Mouse (Mus musculus): ENCODE measurements around the gene Fancb. TPM values are rescaled to one million over a fixed set of nuclear protein-coding genes. Genes with fewer than 3 reads are reported as not detected.

Fancb gene
- 11.5 and 11.8 TPM in 2 replicates for polyA plus RNA-seq (2014; fragmentation: Nextera tagmentation; extraction: Ambion mirVana)

DNA sequence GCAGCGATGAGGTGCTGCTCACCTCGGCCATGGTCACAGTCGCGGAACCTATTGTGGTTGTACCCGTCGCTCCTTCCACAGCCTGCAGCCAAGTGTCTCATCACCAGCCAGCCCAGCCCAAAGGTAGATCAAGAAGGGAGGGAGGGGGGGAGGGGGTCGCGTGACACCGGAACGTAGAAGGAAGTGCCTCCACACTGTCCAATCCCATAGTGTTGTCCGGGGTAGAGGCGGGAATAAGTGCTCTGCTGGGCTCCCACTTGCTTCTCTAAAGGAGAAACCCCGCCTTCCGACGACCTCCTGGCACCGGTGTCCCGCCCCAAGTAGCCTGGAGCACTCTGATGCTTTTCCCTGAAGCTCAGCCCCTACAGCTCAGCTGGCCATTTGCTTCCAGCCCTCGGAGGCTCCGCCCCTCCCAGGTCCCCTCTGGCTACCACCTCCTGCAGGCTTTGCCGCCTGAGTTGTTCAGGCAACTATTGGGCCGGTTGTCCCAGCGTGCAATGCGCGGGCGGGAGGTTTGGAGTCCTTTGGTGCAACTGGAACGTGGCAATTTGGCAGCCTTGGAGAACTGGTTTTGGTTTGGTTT, at the start of gene Fancb, which contains the start of gene Mospd2:
Gene Fancb (plus strand): TSS at position 400 of the 583 bp plus-strand sequence.
Gene Mospd2 (minus strand): TSS at position 183 of the 583 bp plus-strand sequence.
- peak within 1 kb of the TSS; percentile 46 for H3K4me3 ChIP-seq (ENCODE audit: low read depth, low read length)
- H3K4me1 ChIP-seq (replicated peaks; ENCODE audit: control insufficient read depth, insufficient read depth, low read length): no peaks in the 10 kb centered on the region
- peak; percentile 100 for ATAC-seq (replicated peaks; ENCODE audit: low FRiP score)
- H3K27ac ChIP-seq (ENCODE audit: low read depth, low read length): no peak within 1 kb of the TSS
- H3K9ac ChIP-seq (ENCODE audit: low read length): peak within 1 kb of the TSS; percentile 52
- H3K4me2 ChIP-seq (ENCODE audit: low read depth, low read length, severe bottlenecking): peak within 1 kb of the TSS; percentile 47
- H3K36me3 ChIP-seq (ENCODE audit: control insufficient read depth, insufficient read depth, low read length): no peaks in the 10 kb centered on the region
- WGBS: 12% methylated on average over 21 of the region's 26 CpGs
- H3K27me3 ChIP-seq (ENCODE audit: control insufficient read depth, insufficient read depth, low read length): no peaks in the 10 kb centered on the region
- peak; percentile 89 for DNase-seq (ENCODE audit: low spot score)
- no peaks in the 10 kb centered on the region for H3K9me3 ChIP-seq (ENCODE audit: control insufficient read depth, low read length)

DNA sequence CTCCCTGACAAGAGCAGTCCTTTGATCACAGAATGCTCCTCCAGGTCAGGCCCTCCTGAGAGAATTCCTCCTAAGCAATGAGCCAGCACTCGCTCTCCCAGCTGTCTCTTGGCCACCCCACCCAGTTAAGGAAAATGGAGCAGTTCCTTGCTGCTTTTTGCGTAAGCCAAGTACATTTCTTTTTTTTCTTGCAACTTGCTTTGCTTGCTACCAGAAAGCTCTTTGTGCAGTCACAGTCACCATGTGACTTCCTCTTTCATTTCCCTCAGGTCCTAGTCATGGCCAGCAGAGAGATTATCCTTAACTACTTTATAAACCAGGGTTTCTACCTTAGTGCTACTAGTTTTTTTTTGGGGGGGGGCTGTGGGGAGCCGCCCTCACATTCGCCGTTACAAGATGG, 38.9 kb upstream of the Fancb start:
- 97% methylated on average over 5 of the region's 5 CpGs for WGBS
- Histone ChIP-seq H3K9ac (ENCODE audit: low read length) (no peak overlapping the region), H3K4me2 (ENCODE audit: low read depth, low read length, severe bottlenecking) (no peak overlapping the region), H3K4me1 (replicated peaks; ENCODE audit: control insufficient read depth, insufficient read depth, low read length) (no peaks in the 10 kb centered on the region), H3K27ac (ENCODE audit: low read depth, low read length) (no peak overlapping the region), H3K9me3 (ENCODE audit: control insufficient read depth, low read length) (no peaks in the 10 kb centered on the region), H3K27me3 (ENCODE audit: control insufficient read depth, insufficient read depth, low read length) (no peaks in the 10 kb centered on the region), H3K36me3 (ENCODE audit: control insufficient read depth, insufficient read depth, low read length) (no peaks in the 10 kb centered on the region), H3K4me3 (ENCODE audit: low read depth, low read length) (no peak overlapping the region)
- no peak for ATAC-seq (replicated peaks; ENCODE audit: low FRiP score)
- DNase-seq (ENCODE audit: low spot score): no peak

DNA sequence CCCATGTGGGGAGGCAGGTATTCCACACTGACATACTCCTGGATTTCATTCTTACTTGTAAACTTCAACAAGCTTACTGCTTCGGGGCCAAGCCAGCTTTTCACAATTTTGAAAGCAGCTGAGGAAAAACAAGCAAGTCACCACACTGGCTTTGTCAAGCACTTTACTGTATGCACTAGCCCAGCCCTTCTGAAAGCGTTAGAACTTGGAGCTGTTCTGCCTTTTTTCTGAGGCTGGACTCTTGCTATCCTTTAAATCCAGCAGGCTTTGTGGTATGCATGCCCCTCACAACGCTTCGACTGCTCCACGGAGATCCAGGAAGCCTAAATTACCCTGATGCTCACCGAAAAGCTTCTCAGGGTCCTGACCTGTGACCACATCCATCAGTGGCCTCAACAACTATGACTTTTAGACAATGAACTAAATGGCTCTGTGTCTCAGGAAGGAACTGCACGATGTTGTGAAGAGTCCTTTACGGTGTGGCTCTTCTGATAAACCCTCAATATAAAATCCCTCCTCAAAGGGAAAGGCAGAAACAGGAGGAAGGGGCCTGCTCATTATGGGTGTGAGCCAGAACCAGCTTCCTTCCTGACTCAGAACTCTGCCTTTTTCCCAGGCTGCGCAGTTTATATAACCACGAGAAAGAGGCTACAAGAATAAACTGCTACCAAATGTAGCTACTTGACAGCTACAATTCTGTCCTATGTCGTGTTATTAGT, 28.4 kb upstream of the Fancb start:
- no peak for DNase-seq (ENCODE audit: low spot score)
- Histone ChIP-seq H3K4me2 (ENCODE audit: low read depth, low read length, severe bottlenecking) (no peak overlapping the region), H3K27me3 (ENCODE audit: control insufficient read depth, insufficient read depth, low read length) (no peaks in the 10 kb centered on the region), H3K4me3 (ENCODE audit: low read depth, low read length) (no peak overlapping the region), H3K4me1 (replicated peaks; ENCODE audit: control insufficient read depth, insufficient read depth, low read length) (no peaks in the 10 kb centered on the region), H3K27ac (ENCODE audit: low read depth, low read length) (no peak overlapping the region), H3K36me3 (ENCODE audit: control insufficient read depth, insufficient read depth, low read length) (no peaks in the 10 kb centered on the region), H3K9ac (ENCODE audit: low read length) (no peak overlapping the region), H3K9me3 (ENCODE audit: control insufficient read depth, low read length) (no peaks in the 10 kb centered on the region)
- WGBS: 77% methylated on average over 11 of the region's 11 CpGs
- no peak for ATAC-seq (replicated peaks; ENCODE audit: low FRiP score)

DNA sequence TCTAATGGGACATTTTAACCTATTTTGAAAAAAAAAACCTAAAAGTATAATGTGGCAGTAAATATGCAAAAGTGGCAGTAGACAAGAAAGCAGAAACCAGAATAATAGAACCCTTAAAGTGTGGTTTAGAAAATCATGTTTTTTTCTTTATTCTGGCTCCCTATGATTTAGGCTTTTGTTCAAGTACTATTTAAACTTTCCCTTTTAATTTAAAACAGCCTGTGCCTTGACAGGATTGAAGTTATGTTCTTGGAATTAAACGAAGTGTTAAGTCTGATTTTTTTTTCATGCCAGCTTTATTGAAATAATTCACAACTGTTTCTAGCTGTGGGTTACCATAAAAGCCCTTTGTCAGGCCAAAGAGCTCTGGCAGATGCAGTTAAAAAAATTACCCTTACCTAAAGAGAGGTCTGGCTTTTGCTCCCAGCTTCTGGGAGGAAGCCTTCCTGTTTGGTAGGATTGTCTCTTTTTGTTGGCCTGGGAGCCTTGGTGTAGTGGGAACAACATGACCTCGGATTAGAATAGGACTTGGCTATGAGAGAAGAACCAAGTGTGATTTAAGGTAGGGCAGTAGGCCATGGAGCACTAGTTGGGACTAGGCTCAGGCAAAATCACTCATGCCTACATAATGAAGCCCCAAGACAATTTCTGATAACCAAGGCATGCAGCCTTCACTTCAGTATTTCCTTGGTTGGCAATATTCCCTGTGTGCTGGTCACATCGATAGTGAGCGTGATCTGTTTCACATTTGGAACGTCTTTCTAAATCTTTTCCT, 27.6 kb upstream of the Fancb start:
- Histone ChIP-seq H3K36me3 (ENCODE audit: control insufficient read depth, insufficient read depth, low read length) (no peaks in the 10 kb centered on the region), H3K4me3 (ENCODE audit: low read depth, low read length) (no peak overlapping the region), H3K4me1 (replicated peaks; ENCODE audit: control insufficient read depth, insufficient read depth, low read length) (no peaks in the 10 kb centered on the region), H3K9ac (ENCODE audit: low read length) (no peak overlapping the region), H3K4me2 (ENCODE audit: low read depth, low read length, severe bottlenecking) (no peak overlapping the region), H3K27ac (ENCODE audit: low read depth, low read length) (no peak overlapping the region), H3K9me3 (ENCODE audit: control insufficient read depth, low read length) (no peaks in the 10 kb centered on the region), H3K27me3 (ENCODE audit: control insufficient read depth, insufficient read depth, low read length) (no peaks in the 10 kb centered on the region)
- ATAC-seq (replicated peaks; ENCODE audit: low FRiP score) (no peak), DNase-seq (ENCODE audit: low spot score) (no peak)
- WGBS: 78% methylated on average over 5 of the region's 5 CpGs

DNA sequence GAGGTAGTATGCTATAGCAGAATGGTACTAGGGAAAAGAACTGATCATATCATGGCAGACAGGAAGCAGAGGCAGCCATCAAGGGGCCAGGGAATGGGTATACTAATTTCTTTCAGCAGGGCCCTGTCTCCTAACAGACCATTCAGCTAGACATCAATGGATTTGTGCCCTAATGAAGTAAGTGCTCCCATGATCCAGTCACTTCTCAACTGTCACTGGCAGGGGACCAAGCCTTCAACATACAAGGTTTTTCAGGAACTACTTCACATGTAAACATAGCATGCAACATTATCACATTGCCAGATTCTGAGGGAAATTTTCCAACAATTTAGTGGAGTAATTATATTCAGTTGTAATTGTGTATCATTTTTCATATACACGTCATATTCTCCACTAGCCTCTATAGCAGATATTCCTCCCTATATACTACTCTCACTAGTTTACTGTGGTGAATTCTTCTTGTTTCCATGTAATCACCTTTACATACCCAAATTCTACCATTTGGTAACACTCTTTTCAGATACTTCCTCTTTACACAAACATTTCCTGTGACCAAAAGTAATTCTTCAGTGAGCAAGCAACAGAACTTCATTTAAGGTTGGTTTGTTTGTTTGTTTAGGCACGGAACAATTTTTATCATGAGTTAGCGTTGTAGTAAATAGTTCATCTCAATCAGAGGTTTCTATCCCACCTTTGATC, 14.5 kb upstream of the Fancb start:
- Histone ChIP-seq H3K27ac (ENCODE audit: low read depth, low read length) (no peak overlapping the region), H3K4me3 (ENCODE audit: low read depth, low read length) (no peak overlapping the region), H3K9me3 (ENCODE audit: control insufficient read depth, low read length) (no peaks in the 10 kb centered on the region), H3K9ac (ENCODE audit: low read length) (no peak overlapping the region), H3K4me2 (ENCODE audit: low read depth, low read length, severe bottlenecking) (no peak overlapping the region), H3K27me3 (ENCODE audit: control insufficient read depth, insufficient read depth, low read length) (0 out of 2 replicates have a peak, but pooled peaks cover 2% of the 10 kb centered on the region), H3K4me1 (replicated peaks; ENCODE audit: control insufficient read depth, insufficient read depth, low read length) (no peaks in the 10 kb centered on the region), H3K36me3 (ENCODE audit: control insufficient read depth, insufficient read depth, low read length) (no peaks in the 10 kb centered on the region)
- 89% methylated on average over 3 of the region's 3 CpGs for WGBS
- ATAC-seq (replicated peaks; ENCODE audit: low FRiP score) (no peak), DNase-seq (ENCODE audit: low spot score) (no peak)

DNA sequence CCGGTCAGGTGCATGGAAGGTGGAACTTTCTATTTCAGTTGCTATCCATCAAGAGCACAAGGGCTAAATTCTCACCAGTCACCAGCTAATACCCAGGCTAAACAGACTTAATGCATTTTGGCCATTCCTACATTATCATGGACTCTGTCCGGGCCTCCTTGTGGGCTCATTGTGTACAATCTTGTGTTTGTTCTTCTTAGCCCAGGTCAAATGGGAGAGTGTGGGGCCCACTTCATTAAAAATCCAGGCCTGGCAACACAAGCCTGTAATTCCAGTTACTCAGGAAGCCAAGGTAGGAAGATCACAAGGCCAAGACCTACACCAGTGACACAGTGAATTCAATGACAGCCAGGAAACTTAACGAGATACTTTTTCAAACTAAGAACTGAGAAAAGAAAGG, 9.2 kb upstream of the Fancb start:
- Histone ChIP-seq H3K27me3 (ENCODE audit: control insufficient read depth, insufficient read depth, low read length) (no peaks in the 10 kb centered on the region), H3K9ac (ENCODE audit: low read length) (no peak overlapping the region), H3K9me3 (ENCODE audit: control insufficient read depth, low read length) (no peaks in the 10 kb centered on the region), H3K4me1 (replicated peaks; ENCODE audit: control insufficient read depth, insufficient read depth, low read length) (no peaks in the 10 kb centered on the region), H3K4me2 (ENCODE audit: low read depth, low read length, severe bottlenecking) (no peak overlapping the region), H3K27ac (ENCODE audit: low read depth, low read length) (no peak overlapping the region), H3K4me3 (ENCODE audit: low read depth, low read length) (no peak overlapping the region), H3K36me3 (ENCODE audit: control insufficient read depth, insufficient read depth, low read length) (no peaks in the 10 kb centered on the region)
- 77% methylated on average over 3 of the region's 3 CpGs for WGBS
- DNase-seq (ENCODE audit: low spot score): no peak
- no peak for ATAC-seq (replicated peaks; ENCODE audit: low FRiP score)

DNA sequence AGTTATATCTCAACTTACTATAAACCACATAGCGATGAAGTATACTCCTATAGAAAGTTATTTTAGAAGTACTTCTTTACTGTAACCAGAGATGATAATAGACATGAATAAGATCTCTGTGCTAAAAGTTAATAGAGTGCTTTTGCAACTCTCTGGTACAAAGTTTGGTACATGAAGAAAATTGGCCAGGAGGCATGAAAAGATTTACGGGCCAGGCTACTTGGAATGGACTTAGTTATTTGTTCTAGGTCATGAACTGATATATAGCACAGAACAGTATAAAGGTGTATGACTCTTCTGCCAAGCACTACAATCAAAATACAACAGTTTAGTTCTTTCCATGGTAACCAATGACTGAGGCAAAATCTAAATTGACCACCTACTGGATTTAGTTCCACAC, 1.5 kb upstream of the Fancb start:
- Histone ChIP-seq H3K4me2 (ENCODE audit: low read depth, low read length, severe bottlenecking) (no peak overlapping the region; the same call in 1 of the 2 replicates), H3K4me3 (ENCODE audit: low read depth, low read length) (no peak overlapping the region), H3K4me1 (replicated peaks; ENCODE audit: control insufficient read depth, insufficient read depth, low read length) (no peaks in the 10 kb centered on the region), H3K36me3 (ENCODE audit: control insufficient read depth, insufficient read depth, low read length) (no peaks in the 10 kb centered on the region), H3K27me3 (ENCODE audit: control insufficient read depth, insufficient read depth, low read length) (no peaks in the 10 kb centered on the region), H3K27ac (ENCODE audit: low read depth, low read length) (no peak overlapping the region), H3K9me3 (ENCODE audit: control insufficient read depth, low read length) (no peaks in the 10 kb centered on the region), H3K9ac (ENCODE audit: low read length) (no peak overlapping the region)
- DNase-seq (ENCODE audit: low spot score): no peak
- WGBS: 94% methylated on average over 2 of the region's 2 CpGs
- no peak for ATAC-seq (replicated peaks; ENCODE audit: low FRiP score)

DNA sequence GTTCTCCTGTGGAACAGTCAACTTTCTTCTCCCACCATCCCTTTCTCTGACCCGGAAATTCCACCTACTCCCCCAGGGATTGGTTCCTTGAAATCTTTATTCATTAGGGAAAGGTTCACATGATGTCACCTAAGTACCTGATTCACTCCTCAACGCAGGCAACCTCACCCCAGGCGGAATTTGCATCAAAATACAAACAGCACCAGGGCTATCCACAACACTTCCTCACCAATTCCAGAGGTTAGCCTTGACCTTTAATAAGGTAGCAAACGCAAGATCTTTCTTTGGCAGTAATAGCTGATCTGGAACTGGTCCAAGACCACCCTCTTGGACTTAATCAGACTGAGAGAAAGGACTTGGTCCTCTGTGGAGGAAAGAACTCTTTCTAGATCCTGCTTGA, 22.7 kb downstream of the Fancb start:
- Histone ChIP-seq H3K9ac (ENCODE audit: low read length) (no peak overlapping the region), H3K4me1 (replicated peaks; ENCODE audit: control insufficient read depth, insufficient read depth, low read length) (no peaks in the 10 kb centered on the region), H3K36me3 (ENCODE audit: control insufficient read depth, insufficient read depth, low read length) (no peaks in the 10 kb centered on the region), H3K4me3 (ENCODE audit: low read depth, low read length) (no peak overlapping the region), H3K4me2 (ENCODE audit: low read depth, low read length, severe bottlenecking) (no peak overlapping the region), H3K9me3 (ENCODE audit: control insufficient read depth, low read length) (no peaks in the 10 kb centered on the region), H3K27ac (ENCODE audit: low read depth, low read length) (no peak overlapping the region), H3K27me3 (ENCODE audit: control insufficient read depth, insufficient read depth, low read length) (no peaks in the 10 kb centered on the region; the same call in 1 of the 2 replicates)
- ATAC-seq (replicated peaks; ENCODE audit: low FRiP score) (no peak), DNase-seq (ENCODE audit: low spot score) (no peak)
- 35% methylated on average over 4 of the region's 4 CpGs for WGBS

Data from forebrain, embryonic 11.5 days (tissue).